Mouse (Mus musculus): ENCODE measurements at regions not wholly inside any gene's neighbourhood (a gene's known extent, or its start where the extent isn't known, plus 50 kb on each side); places are given as distances from the start of the nearest gene placed in this dataset.

- no peak overlapping the region for H3K4me3 ChIP-seq (ENCODE audit: low read depth, low read length)
- no peak overlapping the region for H3K9ac ChIP-seq (ENCODE audit: low read depth, low read length)
- no peaks in the 10 kb centered on the region for H3K27me3 ChIP-seq (replicated peaks; ENCODE audit: control insufficient read depth, insufficient read depth, low read length)
- no peak for ATAC-seq (ENCODE audit: low read depth)
- H3K27ac ChIP-seq (replicated peaks; ENCODE audit: low read depth, low read length), result no peak overlapping the region
- no peak for DNase-seq (ENCODE audit: low spot score)
- H3K4me1 ChIP-seq (ENCODE audit: control insufficient read depth, insufficient read depth, low read length), result peaks cover 6% of the 10 kb centered on the region
- no peak overlapping the region for H3K4me2 ChIP-seq (ENCODE audit: low read depth, low read length)
- 70% methylated on average over 15 of the region's 15 CpGs for WGBS
- no peaks in the 10 kb centered on the region for H3K36me3 ChIP-seq (ENCODE audit: control insufficient read depth, insufficient read depth, low read length)
- H3K9me3 ChIP-seq (ENCODE audit: control insufficient read depth, low read length), result no peaks in the 10 kb centered on the region
Measured at GRCm38 (mm10) chr10:118792352-118793100, 77.5 kb downstream of the Dyrk2 start.

- no peaks in the 10 kb centered on the region for H3K36me3 ChIP-seq (ENCODE audit: control insufficient read depth, insufficient read depth, low read length)
- no peak for ATAC-seq (ENCODE audit: low read depth)
- H3K9me3 ChIP-seq (ENCODE audit: control insufficient read depth, low read length), result no peaks in the 10 kb centered on the region
- DNase-seq (ENCODE audit: low spot score), result no peak
- peaks cover 6% of the 10 kb centered on the region for H3K4me1 ChIP-seq (ENCODE audit: control insufficient read depth, insufficient read depth, low read length)
- no peak overlapping the region for H3K4me3 ChIP-seq (ENCODE audit: low read depth, low read length)
- H3K27ac ChIP-seq (replicated peaks; ENCODE audit: low read depth, low read length), result no peak overlapping the region
- 82% methylated on average over 2 of the region's 2 CpGs for WGBS
- H3K27me3 ChIP-seq (replicated peaks; ENCODE audit: control insufficient read depth, insufficient read depth, low read length), result no peaks in the 10 kb centered on the region
- no peak overlapping the region for H3K9ac ChIP-seq (ENCODE audit: low read depth, low read length)
- no peak overlapping the region for H3K4me2 ChIP-seq (ENCODE audit: low read depth, low read length)
Measured at GRCm38 (mm10) chr10:118793794-118794193, 76.2 kb downstream of the Dyrk2 start.

- H3K9ac ChIP-seq (ENCODE audit: low read depth, low read length), result no peak overlapping the region
- H3K4me2 ChIP-seq (ENCODE audit: low read depth, low read length), result 0 out of 2 replicates have a peak overlapping the region, but pooled peaks have one; percentile 6
- H3K4me1 ChIP-seq (ENCODE audit: control insufficient read depth, insufficient read depth, low read length), result peaks cover 6% of the 10 kb centered on the region
- no peaks in the 10 kb centered on the region for H3K9me3 ChIP-seq (ENCODE audit: control insufficient read depth, low read length)
- H3K36me3 ChIP-seq (ENCODE audit: control insufficient read depth, insufficient read depth, low read length), result no peaks in the 10 kb centered on the region
- 30% methylated on average over 9 of the region's 9 CpGs for WGBS
- peak; percentile 55; the same call in 1 of the 2 replicates for ATAC-seq (ENCODE audit: low read depth)
- no peak overlapping the region for H3K27ac ChIP-seq (replicated peaks; ENCODE audit: low read depth, low read length)
- no peak overlapping the region for H3K4me3 ChIP-seq (ENCODE audit: low read depth, low read length)
- peak; percentile 88 for DNase-seq (ENCODE audit: low spot score)
- H3K27me3 ChIP-seq (replicated peaks; ENCODE audit: control insufficient read depth, insufficient read depth, low read length), result no peaks in the 10 kb centered on the region
Measured at GRCm38 (mm10) chr10:118794395-118795060, 75.5 kb downstream of the Dyrk2 start.

- no peaks in the 10 kb centered on the region for H3K9me3 ChIP-seq (ENCODE audit: control insufficient read depth, low read length)
- WGBS, result 71% methylated on average over 3 of the region's 3 CpGs
- DNase-seq (ENCODE audit: low spot score), result no peak
- 0 out of 2 replicates have a peak overlapping the region, but pooled peaks have one; percentile 6 for H3K4me2 ChIP-seq (ENCODE audit: low read depth, low read length)
- no peak overlapping the region for H3K9ac ChIP-seq (ENCODE audit: low read depth, low read length)
- no peak for ATAC-seq (ENCODE audit: low read depth)
- H3K27me3 ChIP-seq (replicated peaks; ENCODE audit: control insufficient read depth, insufficient read depth, low read length), result no peaks in the 10 kb centered on the region
- H3K36me3 ChIP-seq (ENCODE audit: control insufficient read depth, insufficient read depth, low read length), result no peaks in the 10 kb centered on the region
- peaks cover 6% of the 10 kb centered on the region for H3K4me1 ChIP-seq (ENCODE audit: control insufficient read depth, insufficient read depth, low read length)
- no peak overlapping the region for H3K4me3 ChIP-seq (ENCODE audit: low read depth, low read length)
- no peak overlapping the region for H3K27ac ChIP-seq (replicated peaks; ENCODE audit: low read depth, low read length)
Measured at GRCm38 (mm10) chr10:118795061-118795407, 75.0 kb downstream of the Dyrk2 start.

- no peak overlapping the region for H3K4me2 ChIP-seq (ENCODE audit: low read depth, low read length)
- H3K36me3 ChIP-seq (ENCODE audit: control insufficient read depth, insufficient read depth, low read length), result no peaks in the 10 kb centered on the region
- 75% methylated on average over 7 of the region's 7 CpGs for WGBS
- H3K27ac ChIP-seq (replicated peaks; ENCODE audit: low read depth, low read length), result no peak overlapping the region
- no peaks in the 10 kb centered on the region for H3K9me3 ChIP-seq (ENCODE audit: control insufficient read depth, low read length)
- H3K4me1 ChIP-seq (ENCODE audit: control insufficient read depth, insufficient read depth, low read length), result peaks cover 6% of the 10 kb centered on the region
- ATAC-seq (ENCODE audit: low read depth) (no peak), DNase-seq (ENCODE audit: low spot score) (no peak)
- H3K27me3 ChIP-seq (replicated peaks; ENCODE audit: control insufficient read depth, insufficient read depth, low read length), result no peaks in the 10 kb centered on the region
- no peak overlapping the region for H3K4me3 ChIP-seq (ENCODE audit: low read depth, low read length)
- H3K9ac ChIP-seq (ENCODE audit: low read depth, low read length), result no peak overlapping the region
Measured at GRCm38 (mm10) chr10:118796512-118796911, 73.5 kb downstream of the Dyrk2 start.

- Histone ChIP-seq H3K9me3 (ENCODE audit: control insufficient read depth, low read length) (no peaks in the 10 kb centered on the region), H3K36me3 (ENCODE audit: control insufficient read depth, insufficient read depth, low read length) (no peaks in the 10 kb centered on the region), H3K9ac (ENCODE audit: low read depth, low read length) (no peak overlapping the region), H3K4me3 (ENCODE audit: low read depth, low read length) (no peak overlapping the region), H3K27me3 (replicated peaks; ENCODE audit: control insufficient read depth, insufficient read depth, low read length) (no peaks in the 10 kb centered on the region), H3K4me2 (ENCODE audit: low read depth, low read length) (no peak overlapping the region), H3K27ac (replicated peaks; ENCODE audit: low read depth, low read length) (no peak overlapping the region), H3K4me1 (ENCODE audit: control insufficient read depth, insufficient read depth, low read length) (peaks cover 6% of the 10 kb centered on the region)
- 73% methylated on average over 5 of the region's 5 CpGs for WGBS
- DNase-seq (ENCODE audit: low spot score), result no peak
- ATAC-seq (ENCODE audit: low read depth), result no peak
Measured at GRCm38 (mm10) chr10:118797256-118797655, 72.8 kb downstream of the Dyrk2 start.

DNA sequence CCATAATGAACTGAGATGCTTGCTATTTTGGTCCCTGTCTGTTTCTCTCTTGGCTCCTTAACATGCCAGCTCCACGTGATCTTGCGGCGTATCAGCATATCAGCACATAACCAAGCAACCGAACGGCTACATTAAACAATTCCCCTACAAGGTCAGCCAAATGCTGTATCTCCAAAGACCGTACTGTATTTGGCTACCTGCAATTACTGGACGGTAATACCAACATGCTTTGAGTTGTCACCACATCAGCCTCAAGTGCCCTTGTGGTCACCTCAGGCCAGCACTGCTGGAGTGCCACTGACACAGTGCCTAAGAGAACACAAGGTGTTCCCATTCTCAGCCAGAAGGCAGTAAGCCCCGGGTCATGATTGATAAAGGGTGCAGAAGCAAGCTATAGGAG lies 70.2 kb downstream of the Dyrk2 start:
- WGBS, result 88% methylated on average over 8 of the region's 8 CpGs
- Histone ChIP-seq H3K27ac (replicated peaks; ENCODE audit: low read depth, low read length) (no peak overlapping the region), H3K9ac (ENCODE audit: low read depth, low read length) (no peak overlapping the region), H3K4me2 (ENCODE audit: low read depth, low read length) (no peak overlapping the region), H3K27me3 (replicated peaks; ENCODE audit: control insufficient read depth, insufficient read depth, low read length) (no peaks in the 10 kb centered on the region), H3K4me3 (ENCODE audit: low read depth, low read length) (no peak overlapping the region), H3K9me3 (ENCODE audit: control insufficient read depth, low read length) (no peaks in the 10 kb centered on the region), H3K36me3 (ENCODE audit: control insufficient read depth, insufficient read depth, low read length) (no peaks in the 10 kb centered on the region), H3K4me1 (ENCODE audit: control insufficient read depth, insufficient read depth, low read length) (peaks cover 4% of the 10 kb centered on the region)
- ATAC-seq (ENCODE audit: low read depth) (no peak), DNase-seq (ENCODE audit: low spot score) (no peak)

- Histone ChIP-seq H3K9ac (ENCODE audit: low read depth, low read length) (no peak overlapping the region), H3K9me3 (ENCODE audit: control insufficient read depth, low read length) (no peaks in the 10 kb centered on the region), H3K4me3 (ENCODE audit: low read depth, low read length) (no peak overlapping the region), H3K27ac (replicated peaks; ENCODE audit: low read depth, low read length) (no peak overlapping the region), H3K4me2 (ENCODE audit: low read depth, low read length) (no peak overlapping the region), H3K27me3 (replicated peaks; ENCODE audit: control insufficient read depth, insufficient read depth, low read length) (no peaks in the 10 kb centered on the region), H3K4me1 (ENCODE audit: control insufficient read depth, insufficient read depth, low read length) (no peaks in the 10 kb centered on the region), H3K36me3 (ENCODE audit: control insufficient read depth, insufficient read depth, low read length) (no peaks in the 10 kb centered on the region)
- WGBS, result 87% methylated on average over 20 of the region's 20 CpGs
- no peak for ATAC-seq (ENCODE audit: low read depth)
- no peak for DNase-seq (ENCODE audit: low spot score)
Measured at GRCm38 (mm10) chr10:118803922-118804557, 66.0 kb downstream of the Dyrk2 start.

Data from embryonic facial prominence, embryonic 14.5 days (tissue).